Mouse (Mus musculus) kidney, embryonic 16.5 days (tissue): ENCODE data around the gene Icos. TPM values are rescaled to one million over a fixed set of nuclear protein-coding genes. Genes with fewer than 3 reads are reported as not detected.

Experiments
- ATAC-seq: fragments of 200-750 bp; cut with Nextera tagmentation; 2 replicates; pipeline ENCODE4 v1.8.0; 2017; ENCODE audit warnings: moderate TSS enrichment; ENCODE audit not compliant: low FRiP score, low TSS enrichment
- H3K27ac ChIP-seq: fragments of 300-500 bp; sonication (generic); 2 replicates; pipeline ENCODE4 v1.5.1; 2014; ENCODE audit warnings: low read length
- H3K27me3 ChIP-seq: fragments of 300-500 bp; sonication (generic); 2 replicates; pipeline ENCODE4 v1.6.1; 2014; ENCODE audit warnings: low read length, control low read depth, mixed read lengths; ENCODE audit not compliant: insufficient read depth
- H3K36me3 ChIP-seq: fragments of 300-500 bp; sonication (generic); 2 replicates; pipeline ENCODE4 v1.6.1; 2014; ENCODE audit warnings: low read length, control low read depth, mixed read lengths; ENCODE audit not compliant: insufficient read depth
- H3K4me1 ChIP-seq: fragments of 300-500 bp; sonication (generic); 2 replicates; pipeline ENCODE4 v1.6.1; 2014; ENCODE audit warnings: low read length, control low read depth, mixed read lengths; ENCODE audit not compliant: insufficient read depth
- H3K4me2 ChIP-seq: fragments of 300-500 bp; sonication (generic); replicated peaks from 2 replicates; pipeline ENCODE4 v1.6.1; 2014; ENCODE audit warnings: low read depth, low read length
- H3K4me3 ChIP-seq: fragments of 300-500 bp; sonication (generic); 2 replicates; pipeline ENCODE4 v1.5.1; 2014; ENCODE audit warnings: mild to moderate bottlenecking, low read length
- H3K9ac ChIP-seq: fragments of 300-500 bp; sonication (generic); replicated peaks from 2 replicates; pipeline ENCODE4 v1.6.1; 2014; ENCODE audit warnings: low read length
- H3K9me3 ChIP-seq: fragments of 300-500 bp; sonication (generic); 2 replicates; pipeline ENCODE4 v1.6.1; 2016; ENCODE audit warnings: low read length, control low read depth
- WGBS: fragments of 180-500 bp; shearing (Covaris S2); extraction: QIAGEN DNeasy Blood & Tissue Kit; methylation state at CpG from one replicate; pipeline ENCODE4 v1.1.7; 2014; 5-methylcytosine and 5-hydroxymethylcytosine counted together
- polyA plus RNA-seq: library from polyadenylated mRNA; unstranded; fragments of >200 nt; fragmentation: Nextera tagmentation; extraction: Ambion mirVana; gene quantifications from 2 replicates; pipeline ENCODE4 v1.2.1, GENCODE M21; 2015

The Icos gene
- 0.07 and 0.36 TPM in 2 replicates for polyA plus RNA-seq

- ATAC-seq, result no peak
- H3K4me2 ChIP-seq, result no peak within 1 kb of the TSS
- no peak within 1 kb of the TSS for H3K9ac ChIP-seq
- H3K36me3 ChIP-seq, result no peaks in the 10 kb centered on the region
- 73% methylated on average over 6 of the region's 6 CpGs for WGBS
- H3K9me3 ChIP-seq, result no peaks in the 10 kb centered on the region
- peaks cover 9% of the 10 kb centered on the region for H3K4me1 ChIP-seq
- no peak within 1 kb of the TSS for H3K4me3 ChIP-seq
- no peak within 1 kb of the TSS for H3K27ac ChIP-seq
- no peaks in the 10 kb centered on the region for H3K27me3 ChIP-seq
These were observed at the start of gene Icos for GRCm38 (mm10) chr1:60977641-60978040. Icos (plus strand) TSS chr1:60977927.

GRCm38 (mm10) chr1:60929036-60929435, 48.7 kb upstream of the Icos start:
- Histone ChIP-seq H3K4me1 (no peaks in the 10 kb centered on the region), H3K27me3 (no peaks in the 10 kb centered on the region), H3K4me3 (no peak overlapping the region), H3K9me3 (no peaks in the 10 kb centered on the region), H3K36me3 (no peaks in the 10 kb centered on the region), H3K9ac (no peak overlapping the region), H3K4me2 (no peak overlapping the region), H3K27ac (no peak overlapping the region)
- 93% methylated on average over 3 of the region's 3 CpGs for WGBS
- no peak for ATAC-seq

DNA sequence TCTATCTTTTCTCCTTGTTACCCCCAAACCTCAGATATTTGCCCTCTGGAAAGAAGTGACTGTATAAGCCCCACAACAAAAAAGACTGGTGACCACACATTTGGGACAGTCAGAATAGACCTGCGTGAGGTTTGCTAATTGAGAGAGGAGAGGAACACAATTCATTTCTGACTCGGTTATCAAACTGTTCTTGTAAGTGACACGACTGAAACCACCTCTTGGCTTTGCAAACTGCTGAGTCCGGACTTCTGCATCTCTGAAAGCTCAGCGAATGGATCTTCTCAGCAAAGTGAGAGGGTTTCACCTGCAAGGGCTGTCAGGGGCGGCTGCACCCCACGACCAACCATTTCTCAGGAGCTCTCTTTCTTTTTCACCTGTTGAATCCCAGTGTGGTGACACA, 47.3 kb upstream of the Icos start:
- H3K27me3 ChIP-seq, result no peaks in the 10 kb centered on the region
- no peak overlapping the region for H3K9ac ChIP-seq
- no peak overlapping the region for H3K4me3 ChIP-seq
- H3K4me1 ChIP-seq, result no peaks in the 10 kb centered on the region
- no peak for ATAC-seq
- H3K9me3 ChIP-seq, result no peaks in the 10 kb centered on the region
- no peak overlapping the region for H3K27ac ChIP-seq
- no peak overlapping the region for H3K4me2 ChIP-seq
- H3K36me3 ChIP-seq, result no peaks in the 10 kb centered on the region
- WGBS, result 82% methylated on average over 7 of the region's 7 CpGs

DNA sequence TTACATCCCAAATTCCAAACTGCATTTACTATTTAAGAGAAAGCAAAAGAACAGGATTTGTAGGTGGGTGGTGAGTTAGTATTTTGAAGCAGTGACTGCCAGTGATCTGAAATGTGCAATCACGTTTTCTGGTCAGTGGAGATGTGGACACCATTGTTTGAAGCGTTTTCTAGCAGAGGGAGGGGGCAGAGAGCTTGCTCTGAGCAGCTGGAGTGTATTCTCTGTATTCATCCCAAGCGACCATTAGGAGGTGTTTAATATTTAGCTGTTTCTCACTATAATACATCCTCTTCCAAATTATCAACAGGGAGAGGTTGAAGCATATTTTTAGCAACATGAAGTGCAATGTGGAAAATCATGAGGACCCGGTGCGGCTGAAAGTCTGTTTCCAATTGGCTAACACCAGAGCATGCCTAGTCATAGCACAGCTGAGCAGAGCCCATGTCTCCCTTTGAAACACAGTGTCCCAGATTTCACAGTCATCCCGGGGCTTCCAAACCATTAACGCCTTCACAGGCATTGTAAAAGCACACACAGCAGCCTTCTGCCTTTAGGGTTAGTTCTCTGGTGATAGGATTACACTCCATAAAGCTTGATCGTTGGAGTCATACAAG, 41.7 kb upstream of the Icos start:
- H3K9me3 ChIP-seq, result no peaks in the 10 kb centered on the region
- H3K36me3 ChIP-seq, result no peaks in the 10 kb centered on the region
- no peak overlapping the region for H3K4me3 ChIP-seq
- no peak for ATAC-seq
- no peaks in the 10 kb centered on the region for H3K4me1 ChIP-seq
- no peak overlapping the region for H3K27ac ChIP-seq
- no peak overlapping the region for H3K4me2 ChIP-seq
- H3K9ac ChIP-seq, result no peak overlapping the region
- WGBS, result 43% methylated on average over 8 of the region's 8 CpGs
- no peaks in the 10 kb centered on the region for H3K27me3 ChIP-seq

DNA sequence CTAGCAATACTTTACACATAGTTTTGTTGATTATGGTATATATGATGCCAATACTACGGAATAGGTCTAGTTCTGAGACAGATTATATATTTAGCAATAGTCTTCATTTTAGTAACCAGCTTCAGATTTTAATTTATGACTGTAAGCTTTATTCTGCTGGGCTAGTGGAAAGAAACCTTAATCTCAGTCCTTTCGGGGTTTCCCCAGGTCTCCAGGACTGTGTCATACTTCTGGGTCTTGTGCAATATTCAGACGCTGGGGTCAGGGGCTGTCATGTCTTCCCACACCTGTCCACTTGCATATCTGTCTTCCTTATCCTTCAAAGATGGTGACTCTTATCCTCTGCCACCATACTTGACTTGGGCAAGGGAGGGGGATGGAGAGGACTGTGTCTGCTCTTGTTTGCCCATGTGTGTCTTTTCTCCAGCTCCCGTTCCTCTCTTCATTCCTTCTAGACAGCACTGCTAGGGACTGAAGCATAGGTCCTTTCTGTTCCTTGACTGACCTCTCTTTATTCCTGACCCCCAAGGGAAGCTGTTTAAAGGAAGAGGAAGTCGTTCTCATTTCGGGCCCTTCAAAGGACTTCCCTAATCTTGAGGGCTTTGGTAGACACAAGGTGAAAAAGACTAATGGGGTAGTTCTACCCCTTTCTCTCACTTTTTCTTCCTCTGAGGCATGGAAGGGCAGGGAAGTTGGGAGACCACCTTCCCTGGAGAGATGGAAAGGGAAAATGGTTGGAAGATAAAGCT, 40.6 kb upstream of the Icos start:
- WGBS, result 66% methylated on average over 6 of the region's 6 CpGs
- no peaks in the 10 kb centered on the region for H3K36me3 ChIP-seq
- H3K9ac ChIP-seq, result no peak overlapping the region
- no peaks in the 10 kb centered on the region for H3K9me3 ChIP-seq
- H3K27ac ChIP-seq, result no peak overlapping the region
- no peak for ATAC-seq
- no peaks in the 10 kb centered on the region for H3K4me1 ChIP-seq
- H3K4me2 ChIP-seq, result no peak overlapping the region
- no peaks in the 10 kb centered on the region for H3K27me3 ChIP-seq
- H3K4me3 ChIP-seq, result no peak overlapping the region

DNA sequence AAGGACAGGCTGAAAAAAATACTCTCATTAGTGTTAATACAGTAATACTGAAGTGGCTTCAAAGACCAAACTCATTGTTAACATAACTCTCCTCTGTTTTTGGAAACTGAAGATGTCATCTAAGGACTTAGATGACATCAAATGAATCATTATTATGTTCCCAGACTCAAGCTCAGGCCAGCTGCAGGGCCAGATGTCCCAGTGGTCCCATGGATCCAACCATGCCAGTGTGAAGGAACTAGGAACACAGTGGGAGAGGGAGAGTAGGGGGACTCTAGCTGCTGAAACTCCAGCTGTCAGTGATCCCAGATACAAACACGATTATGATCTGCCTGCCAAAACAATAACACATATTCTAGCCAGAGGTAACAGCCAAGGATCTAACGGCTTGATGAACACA, 39.5 kb upstream of the Icos start:
- H3K4me1 ChIP-seq, result no peaks in the 10 kb centered on the region
- no peak overlapping the region for H3K4me2 ChIP-seq
- no peaks in the 10 kb centered on the region for H3K36me3 ChIP-seq
- no peaks in the 10 kb centered on the region for H3K27me3 ChIP-seq
- no peak for ATAC-seq
- H3K9ac ChIP-seq, result no peak overlapping the region
- WGBS, result 74% methylated on average over 2 of the region's 2 CpGs
- no peak overlapping the region for H3K4me3 ChIP-seq
- H3K27ac ChIP-seq, result no peak overlapping the region
- H3K9me3 ChIP-seq, result no peaks in the 10 kb centered on the region

GRCm38 (mm10) chr1:60938974-60939373, 38.8 kb upstream of the Icos start:
- Histone ChIP-seq H3K36me3 (no peaks in the 10 kb centered on the region), H3K4me3 (no peak overlapping the region), H3K27ac (no peak overlapping the region), H3K9me3 (no peaks in the 10 kb centered on the region), H3K27me3 (no peaks in the 10 kb centered on the region), H3K4me2 (no peak overlapping the region), H3K4me1 (no peaks in the 10 kb centered on the region), H3K9ac (no peak overlapping the region)
- 89% methylated on average over 5 of the region's 5 CpGs for WGBS
- no peak for ATAC-seq

GRCm38 (mm10) chr1:60940023-60940422, 37.7 kb upstream of the Icos start:
- Histone ChIP-seq H3K4me3 (no peak overlapping the region), H3K36me3 (no peaks in the 10 kb centered on the region), H3K27ac (no peak overlapping the region), H3K9me3 (no peaks in the 10 kb centered on the region), H3K4me2 (no peak overlapping the region), H3K27me3 (no peaks in the 10 kb centered on the region), H3K9ac (no peak overlapping the region), H3K4me1 (no peaks in the 10 kb centered on the region)
- 81% methylated on average over 3 of the region's 3 CpGs for WGBS
- ATAC-seq, result no peak

- ATAC-seq, result no peak
- Histone ChIP-seq H3K27me3 (no peaks in the 10 kb centered on the region), H3K4me2 (no peak overlapping the region), H3K9me3 (no peaks in the 10 kb centered on the region), H3K27ac (no peak overlapping the region), H3K4me1 (no peaks in the 10 kb centered on the region), H3K9ac (no peak overlapping the region), H3K4me3 (no peak overlapping the region), H3K36me3 (no peaks in the 10 kb centered on the region)
- 89% methylated on average over 1 of the region's 1 CpGs for WGBS
These were observed 37.1 kb upstream of the Icos start for GRCm38 (mm10) chr1:60940620-60941019.
